Comparison of ENCODE assay signal across 10 mouse cellular contexts in the genomic region with DNA sequence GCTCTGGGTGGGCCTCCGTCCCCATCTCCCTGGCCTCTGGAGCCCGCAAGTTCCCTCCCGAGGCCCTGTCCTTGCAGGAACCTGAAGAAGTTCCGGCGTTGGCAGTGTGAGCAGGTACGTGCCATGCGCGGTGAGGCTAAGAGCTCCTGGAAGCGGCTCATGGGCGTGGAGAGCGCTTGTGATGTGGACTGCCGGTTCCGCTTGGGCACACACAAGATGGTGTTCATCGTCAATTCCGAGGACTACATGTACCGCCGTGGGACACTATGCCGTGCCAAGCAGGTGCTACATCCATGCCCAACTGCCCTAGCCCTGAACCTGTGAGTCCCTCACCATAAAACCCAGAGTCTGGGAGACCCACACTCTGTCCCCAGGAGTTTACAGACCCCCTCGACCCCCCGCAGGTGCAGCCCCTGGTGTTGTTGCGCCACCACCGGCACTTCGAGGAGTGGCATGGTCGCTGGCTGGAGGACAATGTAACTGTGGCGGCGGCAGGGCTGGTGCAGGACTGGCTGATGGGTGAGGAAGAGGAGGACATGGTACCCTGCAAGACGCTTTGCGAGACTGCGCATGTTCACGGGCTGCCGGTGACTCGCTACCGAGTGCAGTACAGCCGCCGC. TPM values are rescaled to one million over a fixed set of nuclear protein-coding genes. Genes with fewer than 3 reads are reported as not detected.
DNase-seq lines count a peak whose midpoint lies in the region; ATAC-seq and TF ChIP-seq lines count a peak whose summit lies in the region.
"Had no signal": no experiment of that assay in that cellular context is flagged by ENCODE, and none has a peak within 500 bp of the region (broad histone marks: within the 10 kb centered on the region; RNA-seq: fewer than 3 reads in every experiment).

No protein-coding gene starts in this region.

- H3K4me1 ChIP-seq in hindbrain, embryonic 16.5 days (ENCODE audit: control insufficient read depth, insufficient read depth, low read depth, low read length): no peaks in the 10 kb centered on the region
- H3K4me1 ChIP-seq in hindbrain, embryonic 12.5 days: no peaks in the 10 kb centered on the region
- H3K4me1 ChIP-seq in midbrain, embryonic 12.5 days: no peaks in the 10 kb centered on the region
- H3K4me1 ChIP-seq in midbrain, embryonic 14.5 days (ENCODE audit: control insufficient read depth, insufficient read depth, low read length): no peaks in the 10 kb centered on the region
- no peaks in the 10 kb centered on the region; a peak in 1 of 4 replicates for H3K4me1 ChIP-seq in ES-E14 (ENCODE audit: control insufficient read depth in 2 of 2, insufficient read depth in 2 of 2, low read length in 2 of 2, poor library complexity in 1 of 2)
- peaks cover 9% of the 10 kb centered on the region for H3K4me1 ChIP-seq in embryonic facial prominence, embryonic 10.5 days
- H3K4me1 ChIP-seq: neural tube, embryonic 13.5 days had no signal

- no peak overlapping the region for H3K4me3 ChIP-seq in hindbrain, embryonic 16.5 days (ENCODE audit: low read length)
- no peak overlapping the region for H3K4me3 ChIP-seq in hindbrain, embryonic 12.5 days
- no peak overlapping the region for H3K4me3 ChIP-seq in midbrain, embryonic 12.5 days
- no peak overlapping the region for H3K4me3 ChIP-seq in midbrain, embryonic 14.5 days (replicated peaks; ENCODE audit: low read depth, low read length)
- H3K4me3 ChIP-seq in ES-E14 (ENCODE audit: insufficient read depth in 1 of 2, low read depth in 1 of 2, low read length in 2 of 2, poor library complexity in 1 of 2, severe bottlenecking in 1 of 2): peak overlapping the region; percentile 42 to 56
- no peak overlapping the region for H3K4me3 ChIP-seq in embryonic facial prominence, embryonic 10.5 days
- H3K4me3 ChIP-seq: neural tube, embryonic 13.5 days had no signal

- no peaks in the 10 kb centered on the region for H3K9me3 ChIP-seq in hindbrain, embryonic 16.5 days (ENCODE audit: control insufficient read depth, low read length)
- no peaks in the 10 kb centered on the region for H3K9me3 ChIP-seq in hindbrain, embryonic 12.5 days (replicated peaks)
- H3K9me3 ChIP-seq in midbrain, embryonic 12.5 days: no peaks in the 10 kb centered on the region
- H3K9me3 ChIP-seq in midbrain, embryonic 14.5 days (ENCODE audit: control insufficient read depth, low read length): no peaks in the 10 kb centered on the region
- H3K9me3 ChIP-seq in ES-E14 (ENCODE audit: control insufficient read depth, insufficient read depth, low read depth, low read length): no peaks in the 10 kb centered on the region
- no peaks in the 10 kb centered on the region for H3K9me3 ChIP-seq in embryonic facial prominence, embryonic 10.5 days
- H3K9me3 ChIP-seq: neural tube, embryonic 13.5 days had no signal

- H3K9ac ChIP-seq in hindbrain, embryonic 16.5 days (ENCODE audit: low read depth, low read length): no peak overlapping the region
- H3K9ac ChIP-seq in hindbrain, embryonic 12.5 days: no peak overlapping the region
- no peak overlapping the region for H3K9ac ChIP-seq in midbrain, embryonic 12.5 days (replicated peaks)
- no peak overlapping the region for H3K9ac ChIP-seq in midbrain, embryonic 14.5 days (replicated peaks; ENCODE audit: low read length)
- H3K9ac ChIP-seq in ES-E14 (ENCODE audit: insufficient read depth, low read depth, low read length, poor library complexity, severe bottlenecking): peak overlapping the region; percentile 26; the same call in 1 of the 2 replicates
- H3K9ac ChIP-seq: neural tube, embryonic 13.5 days had no signal

- no peak for DNase-seq in midbrain, embryonic 14.5 days
- DNase-seq in ES-E14 (ENCODE audit: low read depth, low spot score): no peak
- DNase-seq in embryonic facial prominence, embryonic 10.5 days (ENCODE audit: low spot score): peak; percentile 7
- DNase-seq in cerebellum, postnatal 14 days: no peak
- DNase-seq: adrenal gland, adult 8-10 months; kidney, adult 2 months had no signal

- H3K27me3 ChIP-seq in hindbrain, embryonic 16.5 days (replicated peaks; ENCODE audit: control insufficient read depth, insufficient read depth, low read length): no peaks in the 10 kb centered on the region
- H3K27me3 ChIP-seq in hindbrain, embryonic 12.5 days: no peaks in the 10 kb centered on the region
- H3K27me3 ChIP-seq in midbrain, embryonic 12.5 days: 0 out of 2 replicates have a peak, but pooled peaks cover 2% of the 10 kb centered on the region
- H3K27me3 ChIP-seq in midbrain, embryonic 14.5 days (ENCODE audit: control insufficient read depth, insufficient read depth, low read length): no peaks in the 10 kb centered on the region
- H3K27me3 ChIP-seq in embryonic facial prominence, embryonic 10.5 days (replicated peaks; ENCODE audit: low read depth, poor library complexity, severe bottlenecking): no peaks in the 10 kb centered on the region
- H3K27me3 ChIP-seq: neural tube, embryonic 13.5 days had no signal

- 97% methylated on average over 33 of the region's 35 CpGs for WGBS in hindbrain, embryonic 16.5 days
- 98% methylated on average over 35 of the region's 35 CpGs for WGBS in hindbrain, embryonic 12.5 days
- WGBS in midbrain, embryonic 12.5 days: 97% methylated on average over 35 of the region's 35 CpGs
- 97% methylated on average over 35 of the region's 35 CpGs for WGBS in midbrain, embryonic 14.5 days
- WGBS in embryonic facial prominence, embryonic 10.5 days: 96% methylated on average over 35 of the region's 35 CpGs

- H3K36me3 ChIP-seq in hindbrain, embryonic 16.5 days (ENCODE audit: control insufficient read depth, insufficient read depth, low read length): peaks cover 49% of the 10 kb centered on the region
- H3K36me3 ChIP-seq in hindbrain, embryonic 12.5 days: peaks cover 70% of the 10 kb centered on the region
- H3K36me3 ChIP-seq in midbrain, embryonic 12.5 days: peaks cover 67% of the 10 kb centered on the region
- H3K36me3 ChIP-seq in midbrain, embryonic 14.5 days (ENCODE audit: control insufficient read depth, insufficient read depth, low read length): peaks cover 65% of the 10 kb centered on the region
- H3K36me3 ChIP-seq in ES-E14 (ENCODE audit: control insufficient read depth, insufficient read depth, low read length, poor library complexity, severe bottlenecking): peaks cover 7% of the 10 kb centered on the region; the same call in 1 of the 2 replicates
- H3K36me3 ChIP-seq in embryonic facial prominence, embryonic 10.5 days (replicated peaks): peaks cover 77% of the 10 kb centered on the region

- in situ Hi-C loops in ES-E14 (cut with MboI; ENCODE audit: low sequenced_read_pairs in 2 of 2, unreplicated experiment in 2 of 2): no loop called here

- no peak overlapping the region for H3K4me2 ChIP-seq in hindbrain, embryonic 16.5 days (ENCODE audit: low read length)
- H3K4me2 ChIP-seq in hindbrain, embryonic 12.5 days (replicated peaks): no peak overlapping the region
- no peak overlapping the region for H3K4me2 ChIP-seq in midbrain, embryonic 12.5 days (replicated peaks)
- H3K4me2 ChIP-seq in midbrain, embryonic 14.5 days (ENCODE audit: low read length): no peak overlapping the region
- H3K4me2 ChIP-seq: neural tube, embryonic 13.5 days had no signal

- no peak overlapping the region for H3K27ac ChIP-seq in hindbrain, embryonic 16.5 days (ENCODE audit: low read depth, low read length)
- H3K27ac ChIP-seq in hindbrain, embryonic 12.5 days: no peak overlapping the region
- no peak overlapping the region for H3K27ac ChIP-seq in midbrain, embryonic 12.5 days (replicated peaks)
- no peak overlapping the region for H3K27ac ChIP-seq in midbrain, embryonic 14.5 days (replicated peaks; ENCODE audit: low read depth, low read length)
- no peak overlapping the region for H3K27ac ChIP-seq in ES-E14 (ENCODE audit: insufficient read depth, low read depth, low read length, poor library complexity, severe bottlenecking)
- H3K27ac ChIP-seq in embryonic facial prominence, embryonic 10.5 days (replicated peaks): no peak overlapping the region
- H3K27ac ChIP-seq: neural tube, embryonic 13.5 days had no signal

- 0 out of 2 replicates have a peak, but pooled peaks have one; percentile 10 for ATAC-seq in hindbrain, embryonic 16.5 days
- no peak for ATAC-seq in hindbrain, embryonic 12.5 days (ENCODE audit: low FRiP score)
- ATAC-seq in midbrain, embryonic 12.5 days (ENCODE audit: low FRiP score, low read depth): 0 out of 2 replicates have a peak, but pooled peaks have one; percentile 10
- no peak for ATAC-seq in midbrain, embryonic 14.5 days (ENCODE audit: low FRiP score, low TSS enrichment)

TF ChIP-seq in ES-E14, 5 proteins besides CTCF, POLR2A, EP300 and RAD21:
- no peak for TF ChIP-seq ZNF384 (IDR thresholded peaks at IDR 0.05; ENCODE audit: low read depth, low read length)
- TF ChIP-seq ZC3H11A (IDR thresholded peaks at IDR 0.05; ENCODE audit: borderline replicate concordance, low read depth, low read length): no peak
- no peak for TF ChIP-seq MAFK (IDR thresholded peaks at IDR 0.05; ENCODE audit: insufficient read depth, low read depth, low read length)
- TF ChIP-seq CHD2 (IDR thresholded peaks at IDR 0.05; ENCODE audit: low read depth, low read length): no peak
- TF ChIP-seq HCFC1 (IDR thresholded peaks at IDR 0.05; ENCODE audit: borderline replicate concordance, insufficient read depth, low read length): no peak

RNA-seq across cellular contexts. Expression of a gene that starts 4.8 kb away (rescaled TPM):
- polyA plus RNA-seq in hindbrain, embryonic 16.5 days (2015; fragmentation: Nextera tagmentation; extraction: Ambion mirVana): 0.40 and 0.46 TPM in 2 replicates
- polyA plus RNA-seq in hindbrain, embryonic 12.5 days (2016; fragmentation: Nextera tagmentation; extraction: Ambion mirVana): 0.77 and 1.3 TPM in 2 replicates
- 0.65 and 0.79 TPM in 2 replicates for polyA plus RNA-seq in midbrain, embryonic 12.5 days (2016; fragmentation: Nextera tagmentation; extraction: Ambion mirVana)
- 0.63 and 0.74 TPM in 2 replicates for polyA plus RNA-seq in midbrain, embryonic 14.5 days (2014; fragmentation: Nextera tagmentation; extraction: Ambion mirVana)
- 0.31 and 0.37 TPM in 2 replicates for total RNA-seq in ES-E14 (2012; rRNA removed)
- 2.0 and 2.1 TPM in 2 replicates for polyA plus RNA-seq in embryonic facial prominence, embryonic 10.5 days (2016; fragmentation: Nextera tagmentation; extraction: Ambion mirVana)

RNA-seq across cellular contexts. Expression of a gene that starts 33.8 kb away (rescaled TPM):
- 176 and 177 TPM in 2 replicates for polyA plus RNA-seq in hindbrain, embryonic 16.5 days (2015; fragmentation: Nextera tagmentation; extraction: Ambion mirVana)
- 149 and 163 TPM in 2 replicates for polyA plus RNA-seq in hindbrain, embryonic 12.5 days (2016; fragmentation: Nextera tagmentation; extraction: Ambion mirVana)
- 157 and 158 TPM in 2 replicates for polyA plus RNA-seq in midbrain, embryonic 12.5 days (2016; fragmentation: Nextera tagmentation; extraction: Ambion mirVana)
- polyA plus RNA-seq in midbrain, embryonic 14.5 days (2014; fragmentation: Nextera tagmentation; extraction: Ambion mirVana): 191 and 211 TPM in 2 replicates
- total RNA-seq in ES-E14 (2012; rRNA removed): 135 and 189 TPM in 2 replicates
- polyA plus RNA-seq in embryonic facial prominence, embryonic 10.5 days (2016; fragmentation: Nextera tagmentation; extraction: Ambion mirVana): 142 and 149 TPM in 2 replicates

Comparison
In these comparisons a context has a peak if more than half of its experiments do, and no peak if none do; other contexts are left out.
1. ATAC-seq: peak in hindbrain, embryonic 16.5 days (single experiment) and midbrain, embryonic 12.5 days (single experiment); none in hindbrain, embryonic 12.5 days (single experiment) and midbrain, embryonic 14.5 days (single experiment).
2. H3K4me3 ChIP-seq: peak in ES-E14 (2 of 2); none in hindbrain, embryonic 16.5 days (single experiment), hindbrain, embryonic 12.5 days (single experiment), midbrain, embryonic 12.5 days (single experiment), midbrain, embryonic 14.5 days (single experiment) and embryonic facial prominence, embryonic 10.5 days (single experiment).